Mouse (Mus musculus): ENCODE data around the gene Trank1. TPM values are rescaled to one million over a fixed set of nuclear protein-coding genes. Genes with fewer than 3 reads are reported as not detected.

Trank1 gene
- polyA plus RNA-seq, 1 experiment from 2014 or later = 0.05 TPM

GRCm38 (mm10) chr9:111427891-111428555, 116.5 kb downstream of the Trank1 start:
- no peak overlapping the region for H3K4me2 ChIP-seq (ENCODE audit: low read length)
- no peak overlapping the region for H3K27ac ChIP-seq (replicated peaks in 1 of 2; ENCODE audit: control insufficient read depth in 1 of 2, insufficient read depth in 1 of 2, low read depth in 2 of 2, low read length in 2 of 2)
- WGBS = 90% methylated on average over 9 of the region's 9 CpGs
- H3K4me3 ChIP-seq (ENCODE audit: control insufficient read depth in 1 of 2, insufficient read depth in 1 of 2, low read depth in 1 of 2, low read length in 2 of 2) = no peak overlapping the region
- H3K27me3 ChIP-seq (ENCODE audit: control insufficient read depth, insufficient read depth, low read length) = no peaks in the 10 kb centered on the region
- ATAC-seq (ENCODE audit: insufficient number of reproducible peaks, insufficient read depth, low FRiP score, low read depth) = no peak
- H3K9me3 ChIP-seq (ENCODE audit: control insufficient read depth, low read length) = no peaks in the 10 kb centered on the region
- H3K9ac ChIP-seq (ENCODE audit: low read length) = no peak overlapping the region
- H3K4me1 ChIP-seq (ENCODE audit: control insufficient read depth in 2 of 2, insufficient read depth in 2 of 2, low read length in 2 of 2) = peaks cover 4 to 13% of the 10 kb centered on the region in 2 experiments; a peak in 3 of 4 replicates
- H3K36me3 ChIP-seq (ENCODE audit: control insufficient read depth, insufficient read depth, low read length) = no peaks in the 10 kb centered on the region

- Histone ChIP-seq H3K4me3 (ENCODE audit: control insufficient read depth in 1 of 2, insufficient read depth in 1 of 2, low read depth in 1 of 2, low read length in 2 of 2) (no peak overlapping the region), H3K9me3 (ENCODE audit: control insufficient read depth, low read length) (no peaks in the 10 kb centered on the region), H3K36me3 (ENCODE audit: control insufficient read depth, insufficient read depth, low read length) (no peaks in the 10 kb centered on the region), H3K27me3 (ENCODE audit: control insufficient read depth, insufficient read depth, low read length) (no peaks in the 10 kb centered on the region), H3K9ac (ENCODE audit: low read length) (no peak overlapping the region), H3K27ac (replicated peaks in 1 of 2; ENCODE audit: control insufficient read depth in 1 of 2, insufficient read depth in 1 of 2, low read depth in 2 of 2, low read length in 2 of 2) (no peak overlapping the region), H3K4me2 (ENCODE audit: low read length) (no peak overlapping the region), H3K4me1 (ENCODE audit: control insufficient read depth in 2 of 2, insufficient read depth in 2 of 2, low read length in 2 of 2) (peaks cover 4 to 13% of the 10 kb centered on the region in 2 experiments; a peak in 3 of 4 replicates)
- 34% methylated on average over 8 of the region's 8 CpGs for WGBS
- ATAC-seq (ENCODE audit: insufficient number of reproducible peaks, insufficient read depth, low FRiP score, low read depth) = no peak
Observed at GRCm38 (mm10) chr9:111428698-111429362, 117.3 kb downstream of the Trank1 start.

- Histone ChIP-seq H3K9me3 (ENCODE audit: control insufficient read depth, low read length) (no peaks in the 10 kb centered on the region), H3K36me3 (ENCODE audit: control insufficient read depth, insufficient read depth, low read length) (no peaks in the 10 kb centered on the region), H3K4me1 (ENCODE audit: control insufficient read depth in 2 of 2, insufficient read depth in 2 of 2, low read length in 2 of 2) (peaks cover 4 to 13% of the 10 kb centered on the region in 2 experiments; a peak in 3 of 4 replicates), H3K27ac (replicated peaks in 1 of 2; ENCODE audit: control insufficient read depth in 1 of 2, insufficient read depth in 1 of 2, low read depth in 2 of 2, low read length in 2 of 2) (no peak overlapping the region), H3K27me3 (ENCODE audit: control insufficient read depth, insufficient read depth, low read length) (no peaks in the 10 kb centered on the region), H3K4me3 (ENCODE audit: control insufficient read depth in 1 of 2, insufficient read depth in 1 of 2, low read depth in 1 of 2, low read length in 2 of 2) (no peak overlapping the region), H3K9ac (ENCODE audit: low read length) (no peak overlapping the region), H3K4me2 (ENCODE audit: low read length) (no peak overlapping the region)
- 20% methylated on average over 2 of the region's 2 CpGs for WGBS
- no peak for ATAC-seq (ENCODE audit: insufficient number of reproducible peaks, insufficient read depth, low FRiP score, low read depth)
Observed at GRCm38 (mm10) chr9:111429363-111429750, 117.8 kb downstream of the Trank1 start.

GRCm38 (mm10) chr9:111435429-111435828, 123.9 kb downstream of the Trank1 start:
- ATAC-seq (ENCODE audit: insufficient number of reproducible peaks, insufficient read depth, low FRiP score, low read depth) = no peak
- Histone ChIP-seq H3K4me1 (ENCODE audit: control insufficient read depth in 2 of 2, insufficient read depth in 2 of 2, low read length in 2 of 2) (peaks cover 3 to 4% of the 10 kb centered on the region in 2 experiments; a peak in 3 of 4 replicates), H3K27me3 (ENCODE audit: control insufficient read depth, insufficient read depth, low read length) (peaks cover 7% of the 10 kb centered on the region; the same call in 1 of the 2 replicates), H3K9ac (ENCODE audit: low read length) (no peak overlapping the region), H3K36me3 (ENCODE audit: control insufficient read depth, insufficient read depth, low read length) (no peaks in the 10 kb centered on the region), H3K9me3 (ENCODE audit: control insufficient read depth, low read length) (no peaks in the 10 kb centered on the region), H3K4me2 (ENCODE audit: low read length) (no peak overlapping the region), H3K4me3 (ENCODE audit: control insufficient read depth in 1 of 2, insufficient read depth in 1 of 2, low read depth in 1 of 2, low read length in 2 of 2) (no peak overlapping the region), H3K27ac (replicated peaks in 1 of 2; ENCODE audit: control insufficient read depth in 1 of 2, insufficient read depth in 1 of 2, low read depth in 2 of 2, low read length in 2 of 2) (no peak overlapping the region)
- 55% methylated on average over 2 of the region's 2 CpGs for WGBS

- peak within 1 kb of the TSS; percentile 85 for H3K4me2 ChIP-seq (ENCODE audit: low read length)
- H3K4me3 ChIP-seq (ENCODE audit: control insufficient read depth in 1 of 2, insufficient read depth in 1 of 2, low read depth in 1 of 2, low read length in 2 of 2) = peak within 1 kb of the TSS; percentile 48 to 58
- no peaks in the 10 kb centered on the region for H3K36me3 ChIP-seq (ENCODE audit: control insufficient read depth, insufficient read depth, low read length)
- no peak within 1 kb of the TSS for H3K27ac ChIP-seq (replicated peaks in 1 of 2; ENCODE audit: control insufficient read depth in 1 of 2, insufficient read depth in 1 of 2, low read depth in 2 of 2, low read length in 2 of 2)
- peak within 1 kb of the TSS; percentile 72 for H3K9ac ChIP-seq (ENCODE audit: low read length)
- peaks cover 7% of the 10 kb centered on the region; the same call in 1 of the 2 replicates for H3K27me3 ChIP-seq (ENCODE audit: control insufficient read depth, insufficient read depth, low read length)
- 3% methylated on average over 45 of the region's 57 CpGs for WGBS
- ATAC-seq (ENCODE audit: insufficient number of reproducible peaks, insufficient read depth, low FRiP score, low read depth) = peak; percentile 72
- no peaks in the 10 kb centered on the region for H3K9me3 ChIP-seq (ENCODE audit: control insufficient read depth, low read length)
- peaks cover 3 to 4% of the 10 kb centered on the region in 2 experiments; a peak in 3 of 4 replicates for H3K4me1 ChIP-seq (ENCODE audit: control insufficient read depth in 2 of 2, insufficient read depth in 2 of 2, low read length in 2 of 2)
Observed at GRCm38 (mm10) chr9:111438904-111439835, 127.6 kb downstream of the Trank1 start, which contains the start of gene Dclk3. Gene Dclk3, plus strand, starts transcription at chr9:111439081.

GRCm38 (mm10) chr9:111439836-111440201, 128.3 kb downstream of the Trank1 start:
- peak overlapping the region in 1 of 2 experiments; percentile 48; a peak in 1 of 4 replicates for H3K4me3 ChIP-seq (ENCODE audit: control insufficient read depth in 1 of 2, insufficient read depth in 1 of 2, low read depth in 1 of 2, low read length in 2 of 2)
- 51% methylated on average over 8 of the region's 8 CpGs for WGBS
- peaks cover 7% of the 10 kb centered on the region; the same call in 1 of the 2 replicates for H3K27me3 ChIP-seq (ENCODE audit: control insufficient read depth, insufficient read depth, low read length)
- peak overlapping the region; percentile 85 for H3K4me2 ChIP-seq (ENCODE audit: low read length)
- H3K9me3 ChIP-seq (ENCODE audit: control insufficient read depth, low read length) = no peaks in the 10 kb centered on the region
- ATAC-seq (ENCODE audit: insufficient number of reproducible peaks, insufficient read depth, low FRiP score, low read depth) = no peak
- H3K4me1 ChIP-seq (ENCODE audit: control insufficient read depth in 2 of 2, insufficient read depth in 2 of 2, low read length in 2 of 2) = peaks cover 3 to 4% of the 10 kb centered on the region in 2 experiments; a peak in 3 of 4 replicates
- H3K9ac ChIP-seq (ENCODE audit: low read length) = no peak overlapping the region
- H3K27ac ChIP-seq (replicated peaks in 1 of 2; ENCODE audit: control insufficient read depth in 1 of 2, insufficient read depth in 1 of 2, low read depth in 2 of 2, low read length in 2 of 2) = no peak overlapping the region
- H3K36me3 ChIP-seq (ENCODE audit: control insufficient read depth, insufficient read depth, low read length) = no peaks in the 10 kb centered on the region

GRCm38 (mm10) chr9:111440446-111440845, 128.9 kb downstream of the Trank1 start:
- H3K4me3 ChIP-seq (ENCODE audit: control insufficient read depth in 1 of 2, insufficient read depth in 1 of 2, low read depth in 1 of 2, low read length in 2 of 2) = no peak overlapping the region
- H3K4me2 ChIP-seq (ENCODE audit: low read length) = no peak overlapping the region
- no peaks in the 10 kb centered on the region for H3K9me3 ChIP-seq (ENCODE audit: control insufficient read depth, low read length)
- no peak overlapping the region for H3K27ac ChIP-seq (replicated peaks in 1 of 2; ENCODE audit: control insufficient read depth in 1 of 2, insufficient read depth in 1 of 2, low read depth in 2 of 2, low read length in 2 of 2)
- no peaks in the 10 kb centered on the region for H3K36me3 ChIP-seq (ENCODE audit: control insufficient read depth, insufficient read depth, low read length)
- no peak overlapping the region for H3K9ac ChIP-seq (ENCODE audit: low read length)
- ATAC-seq (ENCODE audit: insufficient number of reproducible peaks, insufficient read depth, low FRiP score, low read depth) = no peak
- H3K27me3 ChIP-seq (ENCODE audit: control insufficient read depth, insufficient read depth, low read length) = peaks cover 7% of the 10 kb centered on the region; the same call in 1 of the 2 replicates
- peaks cover 3 to 4% of the 10 kb centered on the region in 2 experiments; a peak in 3 of 4 replicates for H3K4me1 ChIP-seq (ENCODE audit: control insufficient read depth in 2 of 2, insufficient read depth in 2 of 2, low read length in 2 of 2)
- 71% methylated on average over 6 of the region's 6 CpGs for whole genome bisulfite sequencing
